Comparison of ENCODE assay signal across 9 mouse cellular contexts in genomic region chr13:34136605-34137004, GRCm38 (mm10). TPM values are rescaled to one million over a fixed set of nuclear protein-coding genes. Genes with fewer than 3 reads are reported as not detected.
DNase-seq lines count a peak whose midpoint lies in the region; ATAC-seq and TF ChIP-seq lines count a peak whose summit lies in the region.
"Had no signal": no experiment of that assay in that cellular context is flagged by ENCODE, and none has a peak within 500 bp of the region (broad histone marks: within the 10 kb centered on the region; RNA-seq: fewer than 3 reads in every experiment).

No protein-coding gene starts in this region.

- peak; percentile 51 to 64 for DNase-seq in cerebellum, adult 2 months
- no peak for DNase-seq in cerebellum, adult 11 months
- DNase-seq in layer of hippocampus, adult 18-20 months (ENCODE audit: low spot score in 2 of 2) = peak; percentile 81 to 90
- DNase-seq in midbrain, embryonic 14.5 days = peak; percentile 71
- no peak for DNase-seq in thymus, adult 2 months
- no peak for DNase-seq in c-Kit-positive CD71-positive TER-119-positive erythroid progenitor cells, embryonic 14.5 days (ENCODE audit: low spot score)
- DNase-seq in testis, postnatal 10 days (ENCODE audit: low spot score) = no peak

- H3K4me3 ChIP-seq in cerebellum, adult 2 months (replicated peaks; ENCODE audit: insufficient read depth, low read depth, low read length) = no peak overlapping the region
- no peak overlapping the region for H3K4me3 ChIP-seq in embryonic facial prominence, embryonic 13.5 days
- H3K4me3 ChIP-seq in midbrain, embryonic 14.5 days (replicated peaks; ENCODE audit: low read depth, low read length) = no peak overlapping the region
- H3K4me3 ChIP-seq in thymus, adult 2 months (ENCODE audit: control insufficient read depth, insufficient read depth, low read length) = no peak overlapping the region
- H3K4me3 ChIP-seq: lung, embryonic 15.5 days had no signal

- H3K4me1 ChIP-seq in cerebellum, adult 2 months (ENCODE audit: control insufficient read depth, insufficient read depth, low read length) = peaks cover 10% of the 10 kb centered on the region
- peaks cover 27% of the 10 kb centered on the region for H3K4me1 ChIP-seq in embryonic facial prominence, embryonic 13.5 days
- H3K4me1 ChIP-seq in midbrain, embryonic 14.5 days (ENCODE audit: control insufficient read depth, insufficient read depth, low read length) = peaks cover 36% of the 10 kb centered on the region
- H3K4me1 ChIP-seq in thymus, adult 2 months (replicated peaks; ENCODE audit: control insufficient read depth, insufficient read depth, low read length) = peaks cover 16% of the 10 kb centered on the region

- H3K27ac ChIP-seq in cerebellum, adult 2 months (ENCODE audit: insufficient read depth, low read length) = no peak overlapping the region
- peak overlapping the region; percentile 33; the same call in 1 of the 2 replicates for H3K27ac ChIP-seq in embryonic facial prominence, embryonic 13.5 days
- H3K27ac ChIP-seq in midbrain, embryonic 14.5 days (replicated peaks; ENCODE audit: low read depth, low read length) = peak overlapping the region; percentile 98
- no peak overlapping the region for H3K27ac ChIP-seq in thymus, adult 2 months (ENCODE audit: control insufficient read depth, insufficient read depth, low read length)
- H3K27ac ChIP-seq: lung, embryonic 15.5 days had no signal

- no peak overlapping the region for H3K9ac ChIP-seq in embryonic facial prominence, embryonic 13.5 days
- peak overlapping the region; percentile 34; the same call in 1 of the 2 replicates for H3K9ac ChIP-seq in midbrain, embryonic 14.5 days (replicated peaks; ENCODE audit: low read length)
- H3K9ac ChIP-seq: lung, embryonic 15.5 days had no signal

- no peak overlapping the region for H3K4me2 ChIP-seq in embryonic facial prominence, embryonic 13.5 days
- H3K4me2 ChIP-seq in midbrain, embryonic 14.5 days (ENCODE audit: low read length) = peak overlapping the region; percentile 17; the same call in 1 of the 2 replicates
- H3K4me2 ChIP-seq: lung, embryonic 15.5 days had no signal

- no peaks in the 10 kb centered on the region for H3K27me3 ChIP-seq in cerebellum, adult 2 months (ENCODE audit: control insufficient read depth, insufficient read depth, low read length)
- H3K27me3 ChIP-seq in embryonic facial prominence, embryonic 13.5 days = peaks cover 5% of the 10 kb centered on the region; the same call in 1 of the 2 replicates
- no peaks in the 10 kb centered on the region for H3K27me3 ChIP-seq in midbrain, embryonic 14.5 days (ENCODE audit: control insufficient read depth, insufficient read depth, low read length)
- H3K27me3 ChIP-seq in thymus, adult 2 months (ENCODE audit: control insufficient read depth, insufficient read depth, low read length) = no peaks in the 10 kb centered on the region

- WGBS in cerebellum, adult 2 months = 12% methylated on average over 7 of the region's 7 CpGs
- 35% methylated on average over 7 of the region's 7 CpGs for WGBS in embryonic facial prominence, embryonic 13.5 days
- 28% methylated on average over 7 of the region's 7 CpGs for WGBS in midbrain, embryonic 14.5 days
- whole genome bisulfite sequencing in thymus, adult 2 months = 86% methylated on average over 7 of the region's 7 CpGs

- H3K9me3 ChIP-seq in embryonic facial prominence, embryonic 13.5 days = no peaks in the 10 kb centered on the region
- H3K9me3 ChIP-seq in midbrain, embryonic 14.5 days (ENCODE audit: control insufficient read depth, low read length) = no peaks in the 10 kb centered on the region
- H3K9me3 ChIP-seq: lung, embryonic 15.5 days had no signal

- no peaks in the 10 kb centered on the region for H3K36me3 ChIP-seq in embryonic facial prominence, embryonic 13.5 days
- H3K36me3 ChIP-seq in midbrain, embryonic 14.5 days (ENCODE audit: control insufficient read depth, insufficient read depth, low read length) = no peaks in the 10 kb centered on the region
- no peaks in the 10 kb centered on the region for H3K36me3 ChIP-seq in thymus, adult 2 months (ENCODE audit: control insufficient read depth, insufficient read depth, low read length)
- H3K36me3 ChIP-seq: lung, embryonic 15.5 days had no signal

- 0 out of 2 replicates have a peak, but pooled peaks have one; percentile 20 for ATAC-seq in embryonic facial prominence, embryonic 13.5 days (ENCODE audit: insufficient number of reproducible peaks, insufficient read depth, low FRiP score, low TSS enrichment, low read depth)
- ATAC-seq in midbrain, embryonic 14.5 days (ENCODE audit: low FRiP score, low TSS enrichment) = no peak

- TF ChIP-seq CTCF in cerebellum, adult 2 months (IDR thresholded peaks at IDR 0.05; ENCODE audit: borderline replicate concordance, insufficient read depth, low read depth, low read length) = no peak
- TF ChIP-seq CTCF in thymus, adult 2 months (IDR thresholded peaks at IDR 0.05; ENCODE audit: borderline replicate concordance, control insufficient read depth, extremely low read depth, insufficient read depth, low read length, poor library complexity) = no peak

- no peak for TF ChIP-seq POLR2A in cerebellum, adult 2 months (IDR thresholded peaks at IDR 0.05; ENCODE audit: borderline replicate concordance, insufficient read depth, low read length)
- TF ChIP-seq POLR2A in thymus, adult 2 months (IDR thresholded peaks at IDR 0.05; ENCODE audit: control insufficient read depth, extremely low read depth, insufficient read depth, low read length, poor library complexity) = no peak

RNA-seq across cellular contexts. Expression of gene Tubb2b, which starts 6.3 kb away (rescaled TPM):
- 224 and 255 TPM in 2 replicates for polyA plus RNA-seq in cerebellum, adult 2 months (2012; rRNA removed)
- polyA plus RNA-seq in embryonic facial prominence, embryonic 13.5 days (2015; fragmentation: Nextera tagmentation; extraction: Ambion mirVana) = 45.6 and 46.3 TPM in 2 replicates
- 100 to 1,000 TPM; 192 to 215 TPM for total RNA-seq in layer of hippocampus, adult 18-20 months (2021)
- polyA plus RNA-seq in midbrain, embryonic 14.5 days (2014; fragmentation: Nextera tagmentation; extraction: Ambion mirVana) = 758 and 1,005 TPM in 2 replicates
- 217 and 264 TPM in 2 replicates for polyA plus RNA-seq in thymus, adult 2 months (2012; rRNA removed)

RNA-seq across cellular contexts. Expression of gene Psmg4, which starts 26.2 kb away (rescaled TPM):
- 45.3 and 48.3 TPM in 2 replicates for polyA plus RNA-seq in cerebellum, adult 2 months (2012; rRNA removed)
- 104 and 111 TPM in 2 replicates for polyA plus RNA-seq in embryonic facial prominence, embryonic 13.5 days (2015; fragmentation: Nextera tagmentation; extraction: Ambion mirVana)
- 10 to 100 TPM; 24.9 to 29.2 TPM for total RNA-seq in layer of hippocampus, adult 18-20 months (2021)
- polyA plus RNA-seq in midbrain, embryonic 14.5 days (2014; fragmentation: Nextera tagmentation; extraction: Ambion mirVana) = 79.2 and 96.7 TPM in 2 replicates
- 257 and 275 TPM in 2 replicates for polyA plus RNA-seq in thymus, adult 2 months (2012; rRNA removed)

RNA-seq across cellular contexts. Expression of gene Tubb2a, which starts 58.8 kb away (rescaled TPM):
- 850 and 867 TPM in 2 replicates for polyA plus RNA-seq in cerebellum, adult 2 months (2012; rRNA removed)
- 133 and 136 TPM in 2 replicates for polyA plus RNA-seq in embryonic facial prominence, embryonic 13.5 days (2015; fragmentation: Nextera tagmentation; extraction: Ambion mirVana)
- 100 to 1,000 TPM; 919 to 955 TPM for total RNA-seq in layer of hippocampus, adult 18-20 months (2021)
- polyA plus RNA-seq in midbrain, embryonic 14.5 days (2014; fragmentation: Nextera tagmentation; extraction: Ambion mirVana) = 2,201 and 2,712 TPM in 2 replicates
- 469 and 567 TPM in 2 replicates for polyA plus RNA-seq in thymus, adult 2 months (2012; rRNA removed)

Comparison
In these comparisons a context has a peak if more than half of its experiments do, and no peak if none do; other contexts are left out.
1. DNase-seq: peak in cerebellum, adult 2 months (2 of 2), layer of hippocampus, adult 18-20 months (2 of 2) and midbrain, embryonic 14.5 days (single experiment); none in cerebellum, adult 11 months (single experiment), thymus, adult 2 months (single experiment), c-Kit-positive CD71-positive TER-119-positive erythroid progenitor cells, embryonic 14.5 days (single experiment) and testis, postnatal 10 days (single experiment).
2. H3K27ac ChIP-seq: peak in embryonic facial prominence, embryonic 13.5 days (single experiment) and midbrain, embryonic 14.5 days (single experiment); none in cerebellum, adult 2 months (single experiment) and thymus, adult 2 months (single experiment).